Mouse (Mus musculus): ENCODE results near the gene Mbd3l1. TPM values are rescaled to one million over a fixed set of nuclear protein-coding genes. Genes with fewer than 3 reads are reported as not detected.

Gene Mbd3l1
- not detected for total RNA-seq (2021)
- long read RNA-seq, experiment 1: 0 reads
- long read RNA-seq, experiment 2: 0 reads

DNA sequence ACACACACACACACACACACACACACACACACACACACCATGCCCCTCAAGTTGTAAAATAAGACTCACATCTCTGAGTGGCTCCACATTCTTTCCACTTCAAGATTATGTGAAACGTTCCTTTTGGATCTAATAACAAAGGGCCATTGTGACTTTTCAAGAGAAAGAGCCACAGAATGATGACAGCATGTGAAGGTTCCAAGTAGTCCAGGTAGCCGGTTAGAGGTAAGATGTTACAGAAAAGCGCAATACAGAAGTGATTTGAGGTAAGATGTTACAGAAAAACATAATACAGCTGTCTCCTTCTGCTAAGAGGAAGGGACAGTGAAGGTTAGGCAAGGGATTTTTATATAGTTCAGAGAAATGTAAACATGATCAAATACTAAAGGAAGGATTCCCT lies at the start of gene Mbd3l1, which contains the start of gene Zfp558:
TSS of gene Mbd3l1 (plus strand) at position 192 of the 400 bp plus-strand sequence.
TSS of gene Zfp558 (minus strand) at position 101 of the 400 bp plus-strand sequence.
- no peak for DNase-seq
- intact Hi-C loops (cut with DNase I; ENCODE audit: low total_unique reads): no loop called here

DNA sequence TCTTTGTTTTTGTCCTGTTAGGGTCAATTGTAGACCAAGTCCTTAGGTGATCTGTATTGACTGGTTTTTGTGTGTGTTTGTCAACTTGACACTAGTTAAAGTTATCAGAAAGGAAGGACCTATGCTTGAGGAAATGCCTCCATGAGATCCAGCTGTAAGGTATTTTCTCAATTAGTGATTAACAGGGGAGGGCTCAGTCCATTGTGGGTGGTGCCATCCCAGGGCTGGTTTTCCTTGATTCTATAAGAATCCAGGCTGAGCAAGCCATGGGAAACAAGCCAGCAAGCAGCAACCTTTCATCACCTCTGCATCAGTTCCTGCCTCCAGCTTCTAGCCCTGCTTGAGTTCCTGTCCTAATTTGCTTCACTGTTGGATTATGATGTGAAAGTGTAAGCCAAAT lies 47.8 kb upstream of the Mbd3l1 start, which contains the start of gene Mbd3l2:
TSS of gene Mbd3l2 (plus strand) at position 301 of the 400 bp plus-strand sequence.
- no peak for DNase-seq
- intact Hi-C loops (cut with DNase I; ENCODE audit: low total_unique reads): no loop called here

DNA sequence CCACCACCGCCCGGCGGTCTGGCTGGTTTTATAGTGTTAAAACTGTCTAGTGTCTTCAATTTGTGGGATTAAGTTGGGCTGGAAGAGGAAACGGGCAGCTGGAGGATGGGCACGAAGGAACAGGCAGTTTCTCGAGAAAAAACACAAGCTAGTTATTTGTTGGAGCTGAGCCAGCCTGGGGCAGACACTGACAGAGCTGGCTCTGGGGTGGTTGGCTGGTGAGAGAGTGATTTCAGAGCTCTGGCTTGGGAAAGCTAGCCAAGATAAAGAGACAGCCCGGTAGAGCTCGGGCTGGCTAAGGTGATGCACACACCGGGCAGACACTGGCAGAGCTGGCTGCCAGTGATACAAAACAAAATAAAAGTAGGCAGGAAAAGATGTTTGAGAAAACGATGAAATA lies 46.5 kb upstream of the Mbd3l1 start:
- DNase-seq: no peak
- intact Hi-C loops (cut with DNase I; ENCODE audit: low total_unique reads): no loop called here

DNA sequence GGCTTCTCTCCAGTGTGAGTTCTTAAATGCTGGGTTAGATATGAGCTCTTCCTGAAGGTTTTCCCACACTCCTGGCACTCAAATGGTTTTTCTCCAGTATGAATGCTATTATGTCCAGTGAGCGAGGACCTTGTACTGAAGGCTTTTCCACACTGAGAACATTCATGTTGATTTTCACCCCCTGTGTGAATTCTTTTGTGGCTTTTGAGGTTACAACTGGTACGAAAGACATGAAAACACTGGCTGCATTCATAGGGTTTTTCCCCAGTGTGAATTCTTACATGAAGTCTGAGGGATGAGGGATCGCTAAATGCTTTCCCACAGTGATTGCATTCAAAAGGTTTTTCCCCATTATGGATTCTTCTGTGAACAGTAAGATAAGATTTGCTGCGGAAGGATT lies 21.6 kb upstream of the Mbd3l1 start:
- intact Hi-C loops (cut with DNase I; ENCODE audit: low total_unique reads): no loop called here
- DNase-seq: no peak

DNA sequence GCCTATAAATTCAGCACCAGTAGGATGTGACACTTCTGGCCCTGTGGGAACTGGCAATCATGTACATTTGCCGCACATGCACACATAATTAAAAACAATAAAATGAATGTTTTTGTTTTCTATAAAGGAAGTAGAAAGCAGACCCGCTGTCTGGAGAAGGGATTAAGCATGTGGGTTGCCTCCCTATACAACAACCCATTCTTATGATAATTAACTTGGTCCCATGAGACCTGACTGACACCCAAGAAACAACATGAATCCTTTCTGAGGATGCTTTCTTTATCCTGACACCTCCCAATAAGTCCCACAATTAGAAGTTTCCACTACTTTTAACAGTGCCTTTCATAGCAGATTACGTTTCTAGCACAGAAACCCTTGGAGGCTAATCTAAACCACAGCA lies 10.8 kb upstream of the Mbd3l1 start:
- intact Hi-C loops (cut with DNase I; ENCODE audit: low total_unique reads): no loop called here
- no peak for DNase-seq

DNA sequence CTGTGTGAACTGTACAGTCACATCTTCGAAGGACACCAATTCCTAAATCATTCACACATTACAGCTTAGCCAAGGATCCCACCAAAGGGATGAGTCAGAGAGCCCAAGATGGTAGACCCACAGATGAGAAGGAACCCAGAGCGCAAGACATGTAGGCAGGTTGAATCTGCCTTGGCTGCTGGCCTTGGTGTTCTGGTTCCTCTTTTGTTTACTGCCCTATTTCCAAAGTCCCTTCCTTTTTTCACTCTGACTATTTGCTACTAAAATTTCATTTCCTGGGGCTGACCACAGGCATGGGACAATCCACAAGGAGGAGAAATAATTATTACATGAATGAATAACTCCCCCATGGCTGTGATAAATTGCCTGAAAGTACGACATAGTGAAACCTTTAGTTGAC lies 10.2 kb upstream of the Mbd3l1 start:
- intact Hi-C loops (cut with DNase I; ENCODE audit: low total_unique reads): no loop called here
- no peak for DNase-seq

DNA sequence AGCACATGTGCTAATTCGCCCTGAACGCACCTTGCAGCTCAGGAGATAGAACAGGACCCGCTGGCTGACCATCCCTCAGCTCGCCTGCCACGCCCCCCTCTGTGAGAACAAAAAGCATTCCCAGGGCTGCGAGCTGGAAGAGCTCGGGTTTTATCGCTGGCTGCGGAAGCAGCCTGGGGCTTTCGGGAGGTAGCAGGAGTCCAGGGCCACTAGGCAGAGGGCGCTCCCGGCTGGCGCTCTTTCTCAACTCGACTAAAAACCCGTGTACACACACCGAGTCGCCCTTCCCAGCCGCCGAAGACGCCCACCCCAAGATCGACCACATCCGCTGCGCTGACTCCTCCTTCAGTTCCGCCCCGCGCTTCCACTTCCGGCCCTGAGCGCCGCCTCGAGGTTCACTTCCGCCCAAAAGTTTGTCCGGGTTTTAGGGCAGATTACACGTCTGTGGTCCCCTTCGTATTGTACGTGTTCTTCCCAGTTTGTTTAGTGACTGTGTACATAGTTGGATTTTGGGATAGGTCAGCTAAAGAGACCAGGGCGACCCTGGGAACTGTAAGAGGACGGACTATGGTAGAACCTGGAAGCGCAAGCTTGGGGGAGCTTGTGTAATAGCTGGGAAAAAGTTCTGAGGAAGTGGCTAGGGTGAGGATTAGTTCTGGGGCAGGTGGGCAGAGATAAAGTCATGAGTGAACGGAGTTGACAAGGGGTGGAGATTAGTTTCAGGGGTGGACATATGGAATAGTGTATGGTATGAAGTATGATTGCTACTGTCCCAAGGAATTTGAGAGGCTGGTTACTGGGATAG lies 4.6 kb upstream of the Mbd3l1 start:
- intact Hi-C loops (cut with DNase I; ENCODE audit: low total_unique reads): no loop called here

DNA sequence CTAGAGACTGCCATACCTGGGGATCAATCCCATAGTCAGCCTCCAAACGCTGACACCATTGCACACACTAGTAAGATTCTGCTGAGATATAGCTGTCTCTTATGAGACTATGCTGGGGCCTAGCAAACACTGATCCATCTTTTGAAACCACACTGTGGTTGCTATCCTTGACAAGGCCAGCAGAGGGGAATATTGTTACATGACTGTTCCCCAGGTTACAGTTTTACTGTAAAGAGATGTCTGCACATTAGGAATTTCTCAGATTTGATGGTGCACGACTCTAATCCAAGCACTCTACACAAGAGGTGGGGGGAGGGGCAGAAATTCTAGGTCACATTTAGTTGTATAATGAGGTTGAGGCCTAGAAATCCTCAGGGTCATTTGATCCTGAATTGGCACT lies 29.9 kb downstream of the Mbd3l1 start:
- intact Hi-C loops (cut with DNase I; ENCODE audit: low total_unique reads): no loop called here
- no peak for DNase-seq

More for the DNA sequence above, 4.6 kb upstream of the Mbd3l1 start:
- DNase-seq: peak; percentile 73

Small RNA genes within 50 kb of the gene (microRNA-seq; reads per million reads assigned to microRNA genes)
- 0 reads per million in 2 experiments for gene Gm22854

Other genes starting within 250 kb of the Mbd3l1 start
- 10 to 100 TPM; 39.3 to 41.3 TPM for gene Chordc1, start 186.2 kb upstream of the Mbd3l1 start, total RNA-seq (2021)
- gene Naalad2, start 75.4 kb upstream of the Mbd3l1 start, total RNA-seq (2021): 1 to 10 TPM; 7.5 to 9.9 TPM
- not detected for gene Ubtfl1, start 73.9 kb upstream of the Mbd3l1 start, total RNA-seq (2021)
- gene Mbd3l2, start 47.7 kb upstream of the Mbd3l1 start, total RNA-seq (2021): not detected
- gene Zfp558, start 91 bp upstream of the Mbd3l1 start, total RNA-seq (2021): 1 to 10 TPM in 1 of 2 experiments, under 1 TPM in 1; 0.78 to 1.3 TPM
- gene Muc16, start 196.2 kb downstream of the Mbd3l1 start, total RNA-seq (2021): not detected